Mouse (Mus musculus) cerebellum, postnatal 25 days (tissue): ENCODE data around the gene Rcsd1.
A peak's percentile ranks its signal among the peaks of the same experiment; 100 is the strongest.

Experiments used
- DNase-seq, 2 experiments: peaks; one replicate each; pipeline ENCODE4 v3.0.0; 2021; ENCODE audit warnings: mixed read lengths in 2 of 2

The Rcsd1 gene

GRCm38 (mm10) chr1:165716426-165716825 is 6.9 kb upstream of the Rcsd1 start:
- DNase-seq, result no peak

GRCm38 (mm10) chr1:165713798-165714197 is 4.2 kb upstream of the Rcsd1 start:
- DNase-seq, result no peak

GRCm38 (mm10) chr1:165711914-165712313 is 2.4 kb upstream of the Rcsd1 start:
- DNase-seq, result no peak

- DNase-seq, result no peak
Measured at GRCm38 (mm10) chr1:165708686-165709380, 724 bp downstream of the Rcsd1 start.

GRCm38 (mm10) chr1:165707640-165708322 is 1.8 kb downstream of the Rcsd1 start:
- peak; percentile 32 to 57 for DNase-seq

- DNase-seq, result no peak
Measured at GRCm38 (mm10) chr1:165707241-165707639, 2.3 kb downstream of the Rcsd1 start.

GRCm38 (mm10) chr1:165706492-165706891 is 3.1 kb downstream of the Rcsd1 start:
- DNase-seq, result no peak

GRCm38 (mm10) chr1:165705868-165706348 is 3.6 kb downstream of the Rcsd1 start:
- DNase-seq, result no peak

GRCm38 (mm10) chr1:165705368-165705767 is 4.2 kb downstream of the Rcsd1 start:
- no peak for DNase-seq

- no peak for DNase-seq
Measured at GRCm38 (mm10) chr1:165704841-165705240, 4.7 kb downstream of the Rcsd1 start.

- DNase-seq, result peak in 1 of 2 experiments; percentile 19
Measured at GRCm38 (mm10) chr1:165702221-165703031, 7.1 kb downstream of the Rcsd1 start.

GRCm38 (mm10) chr1:165701562-165701961 is 8.0 kb downstream of the Rcsd1 start:
- DNase-seq, result no peak

GRCm38 (mm10) chr1:165700933-165701518 is 8.5 kb downstream of the Rcsd1 start:
- DNase-seq, result no peak

GRCm38 (mm10) chr1:165700376-165700815 is 9.2 kb downstream of the Rcsd1 start:
- DNase-seq, result no peak

GRCm38 (mm10) chr1:165697701-165698100 is 11.9 kb downstream of the Rcsd1 start:
- DNase-seq, result no peak

GRCm38 (mm10) chr1:165696870-165697269 is 12.7 kb downstream of the Rcsd1 start:
- no peak for DNase-seq

- DNase-seq, result no peak
Measured at GRCm38 (mm10) chr1:165696040-165696439, 13.5 kb downstream of the Rcsd1 start.

GRCm38 (mm10) chr1:165695392-165696014 is 14.1 kb downstream of the Rcsd1 start:
- DNase-seq, result no peak

- DNase-seq, result no peak
Measured at GRCm38 (mm10) chr1:165693856-165694255, 15.7 kb downstream of the Rcsd1 start.

- DNase-seq, result no peak
Measured at GRCm38 (mm10) chr1:165691516-165691915, 18.0 kb downstream of the Rcsd1 start.

- no peak for DNase-seq
Measured at GRCm38 (mm10) chr1:165689845-165690244, 19.7 kb downstream of the Rcsd1 start.

GRCm38 (mm10) chr1:165687861-165688260 is 21.7 kb downstream of the Rcsd1 start:
- no peak for DNase-seq
